Mouse (Mus musculus) ovary, postnatal 10 days (tissue): ENCODE data around the gene Fam219a.

Experiments used
- DNase-seq: peaks from one replicate; pipeline ENCODE4 v3.0.0; 2022; ENCODE audit warnings: low spot score

The Fam219a gene

GRCm38 (mm10) chr4:41470684-41471383, 98.5 kb downstream of the Fam219a start:
- no peak for DNase-seq

- no peak for DNase-seq
Measured at GRCm38 (mm10) chr4:41470051-41470683, 99.2 kb downstream of the Fam219a start.

- no peak for DNase-seq
Measured at GRCm38 (mm10) chr4:41469199-41469598, 100.1 kb downstream of the Fam219a start.

GRCm38 (mm10) chr4:41468396-41469080, 100.8 kb downstream of the Fam219a start:
- no peak for DNase-seq
